8 mouse cellular contexts compared by ENCODE assay signal in genomic region chr5:25760410-25760832, GRCm38 (mm10). TPM values are rescaled to one million over a fixed set of nuclear protein-coding genes. Genes with fewer than 3 reads are reported as not detected.
A peak's percentile ranks its signal among the peaks of the same experiment; 100 is the strongest.
DNase-seq lines count a peak whose midpoint lies in the region; ATAC-seq and TF ChIP-seq lines count a peak whose summit lies in the region.

No protein-coding gene starts in this region.

- H3K36me3 ChIP-seq in embryonic facial prominence, embryonic 10.5 days (replicated peaks), result no peaks in the 10 kb centered on the region
- no peaks in the 10 kb centered on the region for H3K36me3 ChIP-seq in lung, postnatal 0 days (ENCODE audit: insufficient read depth, low read length)

- TF ChIP-seq CTCF in gastrocnemius, adult 2 months (IDR thresholded peaks at IDR 0.05), result no peak
- no peak for TF ChIP-seq CTCF in lung, postnatal 0 days (IDR thresholded peaks at IDR 0.05)

- no peaks in the 10 kb centered on the region for H3K9me3 ChIP-seq in embryonic facial prominence, embryonic 10.5 days
- H3K9me3 ChIP-seq in lung, postnatal 0 days (ENCODE audit: low read length), result no peaks in the 10 kb centered on the region

- peaks cover 9% of the 10 kb centered on the region for H3K4me1 ChIP-seq in embryonic facial prominence, embryonic 10.5 days
- peaks cover 3% of the 10 kb centered on the region; the same call in 1 of the 2 replicates for H3K4me1 ChIP-seq in lung, postnatal 0 days (ENCODE audit: insufficient read depth, low read depth, low read length)

- peak; percentile 54 for DNase-seq in gastrocnemius, adult 2 months
- DNase-seq in gastrocnemius, postnatal 25 days, result no peak
- no peak for DNase-seq in embryonic facial prominence, embryonic 10.5 days (ENCODE audit: low spot score)
- DNase-seq in induced T-regulatory cell, adult 2 months (ENCODE audit: low read depth), result peak; percentile 51
- DNase-seq in lung, postnatal 0 days (ENCODE audit: low spot score), result no peak
- DNase-seq in skeletal muscle tissue, adult 2 months (ENCODE audit: low read depth, low spot score), result peak; percentile 42
- DNase-seq in adrenal gland, postnatal 14 days, result no peak

- intact Hi-C loops in gastrocnemius, adult 2 months (cut with DNase I), result no loop called here

- H3K4me2 ChIP-seq in lung, postnatal 0 days (replicated peaks; ENCODE audit: low read depth, low read length), result peak overlapping the region; percentile 91

- WGBS in embryonic facial prominence, embryonic 10.5 days, result 2% methylated on average over 10 of the region's 10 CpGs
- 4% methylated on average over 10 of the region's 10 CpGs for WGBS in lung, postnatal 0 days

- peak overlapping the region; percentile 83 for H3K4me3 ChIP-seq in gastrocnemius, adult 2 months
- H3K4me3 ChIP-seq in embryonic facial prominence, embryonic 10.5 days, result peak overlapping the region; percentile 89
- H3K4me3 ChIP-seq in lung, postnatal 0 days (ENCODE audit: low read depth, low read length), result peak overlapping the region; percentile 50; the same call in 1 of the 2 replicates

- no peak overlapping the region for H3K9ac ChIP-seq in lung, postnatal 0 days (replicated peaks; ENCODE audit: low read depth)

- peak; percentile 44 for ATAC-seq in CD4-positive, CD25-positive, alpha-beta regulatory T cell, adult 4 months
- peak; percentile 6; the same call in 1 of the 2 replicates for ATAC-seq in lung, postnatal 0 days

- no peak for TF ChIP-seq EP300 in lung, postnatal 0 days (IDR thresholded peaks at IDR 0.05)

- H3K27me3 ChIP-seq in embryonic facial prominence, embryonic 10.5 days (replicated peaks; ENCODE audit: low read depth, poor library complexity, severe bottlenecking), result peaks cover 22% of the 10 kb centered on the region
- H3K27me3 ChIP-seq in lung, postnatal 0 days (replicated peaks; ENCODE audit: insufficient read depth, low read length), result no peaks in the 10 kb centered on the region

- H3K27ac ChIP-seq in gastrocnemius, adult 2 months, result peak overlapping the region; percentile 76; the same call in 1 of the 2 replicates
- no peak overlapping the region for H3K27ac ChIP-seq in embryonic facial prominence, embryonic 10.5 days (replicated peaks)
- no peak overlapping the region for H3K27ac ChIP-seq in lung, postnatal 0 days (ENCODE audit: low read length)

RNA-seq across cellular contexts. Expression of gene Actr3b, which starts 0.6 kb away (rescaled TPM):
- total RNA-seq in gastrocnemius, adult 2 months (2021), result 10 to 100 TPM in 1 of 2 experiments, 1 to 10 TPM in 1; 5.1 to 21.3 TPM
- 1 to 10 TPM in 1 of 2 experiments, under 1 TPM in 1; 0.67 to 1.8 TPM for total RNA-seq in gastrocnemius, postnatal 25 days (2021)
- polyA plus RNA-seq in CD4-positive, CD25-positive, alpha-beta regulatory T cell, adult 4 months (2017; shearing (Covaris generic)), result 1 to 10 TPM in 1 of 2 experiments, under 1 TPM in 1; 0.82 to 1.1 TPM
- 5.8 and 7.2 TPM in 2 replicates for polyA plus RNA-seq in embryonic facial prominence, embryonic 10.5 days (2016; fragmentation: Nextera tagmentation; extraction: Ambion mirVana)
- 0.53 and 0.79 TPM in 2 replicates for polyA plus RNA-seq in lung, postnatal 0 days (2015; fragmentation: Nextera tagmentation; extraction: Ambion mirVana)
- 10.2 and 11.0 TPM in 2 replicates for total RNA-seq in adrenal gland, postnatal 14 days (2021)

RNA-seq across cellular contexts. Expression of gene Xrcc2, which starts 54.8 kb away (rescaled TPM):
- 1 to 10 TPM; 4.0 to 4.4 TPM for total RNA-seq in gastrocnemius, adult 2 months (2021)
- total RNA-seq in gastrocnemius, postnatal 25 days (2021), result 1 to 10 TPM; 2.4 to 3.2 TPM
- 1 to 10 TPM; 4.2 to 4.3 TPM for polyA plus RNA-seq in CD4-positive, CD25-positive, alpha-beta regulatory T cell, adult 4 months (2017; shearing (Covaris generic))
- 18.0 and 20.4 TPM in 2 replicates for polyA plus RNA-seq in embryonic facial prominence, embryonic 10.5 days (2016; fragmentation: Nextera tagmentation; extraction: Ambion mirVana)
- polyA plus RNA-seq in lung, postnatal 0 days (2015; fragmentation: Nextera tagmentation; extraction: Ambion mirVana), result 1.6 and 1.9 TPM in 2 replicates
- total RNA-seq in adrenal gland, postnatal 14 days (2021), result 5.1 and 6.0 TPM in 2 replicates

Comparison
In these comparisons a context has a peak if more than half of its experiments do, and no peak if none do; other contexts are left out.
1. DNase-seq: peak in gastrocnemius, adult 2 months (single experiment), induced T-regulatory cell, adult 2 months (single experiment) and skeletal muscle tissue, adult 2 months (single experiment); none in gastrocnemius, postnatal 25 days (single experiment), embryonic facial prominence, embryonic 10.5 days (single experiment), lung, postnatal 0 days (single experiment) and adrenal gland, postnatal 14 days (single experiment).
2. Peak in every context shown above with its lines, with median percentiles within 50 percentile points of each other: H3K4me3 ChIP-seq.